Mouse (Mus musculus) E14TG2a.4 (cell line): ENCODE data around the gene Hsp90aa1.
"Not testable (repeated sequence)": the region's sequence is repeated elsewhere in the genome, so short reads cannot be mapped to it uniquely, and the experiment has no call there.

Experiments used
- H3K27me3 ChIP-seq: 2 replicates; pipeline ENCODE4 v1.6.1; 2014; ENCODE audit warnings: low read length, control low read depth; ENCODE audit not compliant: insufficient read depth
- H3K36me3 ChIP-seq: 2 replicates; pipeline ENCODE4 v1.6.1; 2014; ENCODE audit warnings: low read length, control low read depth; ENCODE audit not compliant: insufficient read depth
- H3K4me1 ChIP-seq: replicated peaks from 2 replicates; pipeline ENCODE4 v1.6.1; 2014; ENCODE audit warnings: low read depth, low read length, control low read depth
- H3K4me3 ChIP-seq: replicated peaks from 2 replicates; pipeline ENCODE4 v1.5.1; 2014; ENCODE audit warnings: mild to moderate bottlenecking, low read length
- H3K9me3 ChIP-seq: 2 replicates; pipeline ENCODE4 v1.6.1; 2014; ENCODE audit warnings: low read length, control low read depth
- CTCF ChIP-seq: conservative IDR thresholded peaks from 2 replicates; pipeline ENCODE4 v1.5.1; 2014; ENCODE audit warnings: low read length
- NANOG ChIP-seq: IDR thresholded peaks from 2 replicates; pipeline ENCODE4 v1.6.1; 2014; ENCODE audit warnings: borderline replicate concordance, low read length, mixed read lengths
- POU5F1 ChIP-seq: IDR thresholded peaks from 2 replicates; pipeline ENCODE4 v1.6.1; 2014; ENCODE audit warnings: low read length, borderline replicate concordance

The Hsp90aa1 gene

DNA sequence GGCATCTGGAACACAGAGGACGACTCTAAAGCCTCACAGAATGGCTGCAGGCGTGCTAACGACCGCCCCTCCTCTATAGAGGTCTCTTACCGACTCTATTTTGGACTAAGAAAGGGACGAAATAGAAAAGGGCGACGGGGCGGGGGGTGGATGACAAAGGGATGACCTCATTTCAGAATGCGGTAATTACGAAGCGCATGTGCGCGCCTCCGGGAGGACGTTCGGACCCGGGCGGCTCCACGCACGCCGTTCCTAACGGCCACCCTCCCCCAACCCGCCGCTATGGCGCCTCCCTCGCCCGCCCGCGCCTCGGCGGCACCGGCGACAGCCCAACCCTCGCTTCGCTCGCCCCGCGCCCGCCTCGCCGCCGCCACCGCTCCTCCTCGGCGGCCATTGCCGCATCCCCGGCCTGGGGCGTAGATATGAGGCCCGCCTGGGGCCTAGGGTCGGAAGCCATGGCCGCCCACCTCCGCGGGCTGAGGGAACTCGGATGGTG is 6.8 kb downstream of the Hsp90aa1 start:
- Histone ChIP-seq H3K4me3 (peak overlapping the region; percentile 99), H3K36me3 (peaks cover 45% of the 10 kb centered on the region), H3K4me1 (peaks cover 48% of the 10 kb centered on the region), H3K9me3 (no peaks in the 10 kb centered on the region), H3K27me3 (no peaks in the 10 kb centered on the region)
- TF ChIP-seq POU5F1 (no peak), NANOG (no peak), CTCF (no peak)

DNA sequence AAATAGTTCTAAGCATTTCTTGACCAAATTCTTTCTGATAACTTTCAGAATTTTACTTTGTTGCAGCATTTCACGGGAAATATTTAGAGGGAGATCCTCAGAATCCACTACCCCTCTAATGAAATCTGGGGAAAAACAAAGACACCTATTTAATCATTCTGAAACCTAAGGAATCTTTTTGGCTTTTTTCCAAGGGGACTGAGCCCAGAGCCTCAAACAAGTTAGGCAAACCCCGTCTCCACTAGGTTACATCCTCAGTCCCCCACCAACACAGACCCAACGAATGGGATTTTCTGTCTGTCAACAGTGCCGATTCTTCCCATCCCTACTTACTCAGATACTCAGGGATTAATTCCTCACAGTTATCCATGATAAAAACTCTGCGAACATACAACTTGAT is 9.2 kb downstream of the Hsp90aa1 start:
- H3K4me1 ChIP-seq: peaks cover 44% of the 10 kb centered on the region
- not testable (repeated sequence) for H3K27me3 ChIP-seq, H3K9me3 ChIP-seq
- H3K36me3 ChIP-seq: peaks cover 66% of the 10 kb centered on the region
- H3K4me3 ChIP-seq: peak overlapping the region; percentile 99

DNA sequence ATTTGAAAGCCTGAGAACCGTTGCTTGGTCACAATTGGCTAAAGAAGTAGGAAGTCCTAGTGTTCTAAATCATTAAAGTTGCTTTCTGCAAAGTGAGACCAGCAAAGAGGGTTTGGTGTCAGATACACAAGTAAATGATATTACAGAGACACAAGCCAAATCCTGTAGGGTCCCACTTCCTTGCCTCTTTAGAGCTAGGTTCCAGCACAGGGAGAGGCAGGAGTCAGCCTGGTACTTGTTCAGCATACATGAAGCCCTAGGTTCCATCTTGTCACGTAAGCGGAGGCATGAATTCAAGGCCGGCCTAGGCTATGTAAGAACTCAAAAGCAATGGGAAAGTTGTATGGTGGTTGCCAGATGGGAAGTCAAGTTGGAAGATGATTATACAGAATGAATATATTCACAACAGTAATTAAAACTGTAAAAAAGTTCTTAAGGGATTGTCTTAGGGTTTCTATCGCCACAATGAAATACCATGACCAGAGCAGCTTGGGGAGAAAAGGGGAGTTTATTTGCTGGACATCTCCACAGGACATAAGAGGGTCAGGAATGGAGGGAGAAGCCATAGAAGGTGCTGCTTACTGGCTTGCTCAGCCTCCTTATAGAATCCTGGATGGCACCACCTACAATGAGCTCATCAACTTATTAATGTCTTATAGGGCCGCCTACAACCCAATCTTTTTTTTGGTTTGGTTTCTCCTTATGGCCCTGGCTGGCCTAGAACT is 12.4 kb downstream of the Hsp90aa1 start:
- no peaks in the 10 kb centered on the region for H3K9me3 ChIP-seq
- TF ChIP-seq POU5F1 (no peak), NANOG (no peak), CTCF (no peak)
- H3K4me1 ChIP-seq: peaks cover 61% of the 10 kb centered on the region
- peaks cover 81% of the 10 kb centered on the region for H3K36me3 ChIP-seq
- no peaks in the 10 kb centered on the region for H3K27me3 ChIP-seq
- no peak overlapping the region for H3K4me3 ChIP-seq

DNA sequence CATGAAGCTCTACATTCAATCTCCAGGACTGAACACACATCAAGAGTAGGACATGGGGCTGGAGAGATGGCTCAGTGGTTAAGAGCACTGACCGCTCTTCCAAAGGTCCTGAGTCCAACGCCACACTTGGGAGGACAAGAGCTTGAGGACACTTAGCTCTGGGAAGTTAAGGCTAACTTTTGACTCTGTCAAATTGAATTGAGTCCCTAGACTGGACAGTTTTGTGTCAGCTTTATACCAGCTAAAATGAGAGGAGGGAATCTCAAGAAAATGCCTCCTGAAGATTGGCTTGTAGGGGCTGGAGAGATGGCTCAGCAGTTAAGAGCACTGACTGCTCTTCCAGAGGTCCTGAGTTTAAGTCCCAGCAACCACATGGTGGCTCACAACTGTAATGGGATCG is 13.6 kb downstream of the Hsp90aa1 start:
- not testable (repeated sequence) for H3K9me3 ChIP-seq, H3K4me3 ChIP-seq, H3K27me3 ChIP-seq
- H3K36me3 ChIP-seq: peaks cover 73% of the 10 kb centered on the region
- H3K4me1 ChIP-seq: peaks cover 68% of the 10 kb centered on the region

DNA sequence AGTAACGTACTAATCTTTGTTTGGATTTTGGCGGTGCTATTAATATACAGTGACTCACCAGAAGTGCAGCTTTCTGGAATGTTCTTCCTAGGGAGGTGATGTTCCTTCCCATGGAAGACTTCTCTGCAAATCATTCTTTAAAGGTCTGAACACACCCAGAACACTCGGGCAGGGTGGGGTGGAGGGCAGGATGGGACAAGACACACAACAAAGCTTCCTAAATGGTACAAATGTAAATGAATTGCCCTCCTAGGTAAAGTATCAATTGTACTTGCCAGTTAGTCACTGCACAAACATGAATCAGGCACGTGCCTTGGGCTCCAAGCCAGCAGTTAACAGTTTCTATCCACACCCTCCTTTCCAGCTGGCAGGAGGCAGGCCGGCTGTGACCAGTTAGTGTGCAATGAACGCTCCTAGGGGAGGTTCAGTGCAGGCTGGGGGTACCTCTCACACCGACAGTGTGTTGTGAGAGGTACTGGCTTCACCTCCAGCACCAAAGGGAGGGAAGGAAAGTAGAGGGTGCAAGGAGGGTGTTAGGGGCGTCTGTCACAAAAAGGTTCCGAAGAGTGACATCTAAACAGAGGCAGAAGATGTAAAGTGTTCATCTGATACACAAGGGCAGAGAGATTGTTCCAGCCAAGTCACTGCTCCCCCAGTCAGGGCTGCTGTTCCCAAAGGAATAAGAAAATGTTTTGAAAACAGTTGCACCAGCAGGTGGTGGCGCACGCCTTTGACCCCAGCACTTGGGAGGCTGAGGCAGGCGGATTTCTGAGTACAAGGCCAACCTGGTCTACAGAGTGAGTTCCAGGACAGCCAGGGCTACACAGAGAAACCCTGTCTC is 14.4 kb downstream of the Hsp90aa1 start:
- Histone ChIP-seq H3K4me3 (no peak overlapping the region), H3K4me1 (peaks cover 68% of the 10 kb centered on the region), H3K36me3 (peaks cover 65% of the 10 kb centered on the region), H3K27me3 (no peaks in the 10 kb centered on the region), H3K9me3 (no peaks in the 10 kb centered on the region)
- peak; percentile 27; the same call in 1 of the 2 replicates for TF ChIP-seq NANOG
- TF ChIP-seq CTCF: no peak
- TF ChIP-seq POU5F1: no peak

- H3K27me3 ChIP-seq: no peaks in the 10 kb centered on the region
- H3K36me3 ChIP-seq: peaks cover 25% of the 10 kb centered on the region
- no peaks in the 10 kb centered on the region for H3K9me3 ChIP-seq
- no peak for TF ChIP-seq POU5F1
- TF ChIP-seq CTCF: no peak
- TF ChIP-seq NANOG: no peak
- H3K4me1 ChIP-seq: peaks cover 55% of the 10 kb centered on the region
- no peak overlapping the region for H3K4me3 ChIP-seq
These were observed 18.9 kb downstream of the Hsp90aa1 start for GRCm38 (mm10) chr12:110683580-110683979.

- H3K4me3 ChIP-seq: no peak within 1 kb of the TSS
- H3K9me3 ChIP-seq: no peaks in the 10 kb centered on the region
- no peaks in the 10 kb centered on the region for H3K27me3 ChIP-seq
- TF ChIP-seq NANOG: no peak
- H3K4me1 ChIP-seq: peaks cover 51% of the 10 kb centered on the region
- peaks cover 19% of the 10 kb centered on the region for H3K36me3 ChIP-seq
These were observed 19.8 kb downstream of the Hsp90aa1 start, which contains the start of gene 1700001K19Rik for GRCm38 (mm10) chr12:110682561-110683299. 1700001K19Rik (minus strand) TSS chr12:110682619.

- peaks cover 16% of the 10 kb centered on the region for H3K36me3 ChIP-seq
- no peak for TF ChIP-seq NANOG
- TF ChIP-seq CTCF: no peak
- no peak for TF ChIP-seq POU5F1
These were observed 20.6 kb downstream of the Hsp90aa1 start for GRCm38 (mm10) chr12:110681878-110682277.

GRCm38 (mm10) chr12:110681191-110681590 is 21.3 kb downstream of the Hsp90aa1 start:
- Histone ChIP-seq H3K4me1 (peaks cover 45% of the 10 kb centered on the region), H3K4me3 (no peak overlapping the region), H3K27me3 (no peaks in the 10 kb centered on the region), H3K36me3 (peaks cover 9% of the 10 kb centered on the region), H3K9me3 (no peaks in the 10 kb centered on the region)
- TF ChIP-seq CTCF: no peak

More at GRCm38 (mm10) chr12:110681878-110682277, 20.6 kb downstream of the Hsp90aa1 start:
- Histone ChIP-seq H3K9me3 (no peaks in the 10 kb centered on the region), H3K4me1 (peaks cover 51% of the 10 kb centered on the region), H3K27me3 (no peaks in the 10 kb centered on the region), H3K4me3 (no peak overlapping the region)
